Mouse (Mus musculus) hindbrain, embryonic 11.5 days (tissue): ENCODE measurements around the gene Shisa2. TPM values are rescaled to one million over a fixed set of nuclear protein-coding genes. Genes with fewer than 3 reads are reported as not detected.

Experiments
- ATAC-seq: fragments of 200-750 bp; cut with Nextera tagmentation; 2 replicates; pipeline ENCODE4 v1.8.0; 2017; ENCODE audit warnings: mild to moderate bottlenecking, moderate TSS enrichment, moderate library complexity; ENCODE audit not compliant: low FRiP score
- DNase-seq: peaks from one replicate; pipeline ENCODE4 v3.0.0-alpha.2; 2015; ENCODE audit warnings: low spot score
- H3K27ac ChIP-seq: fragments of 300-500 bp; sonication (generic); 2 replicates; pipeline ENCODE4 v1.5.1; 2014; ENCODE audit warnings: mild to moderate bottlenecking, low read depth, low read length
- H3K27me3 ChIP-seq: fragments of 300-500 bp; sonication (generic); 2 replicates; pipeline ENCODE4 v1.6.1; 2014; ENCODE audit warnings: mild to moderate bottlenecking, low read length, moderate library complexity, mixed read lengths; ENCODE audit not compliant: control insufficient read depth, insufficient read depth
- H3K36me3 ChIP-seq: fragments of 300-500 bp; sonication (generic); 2 replicates; pipeline ENCODE4 v1.6.1; 2014; ENCODE audit warnings: mild to moderate bottlenecking, low read length, moderate library complexity, mixed read lengths; ENCODE audit not compliant: control insufficient read depth, insufficient read depth
- H3K4me1 ChIP-seq: fragments of 300-500 bp; sonication (generic); replicated peaks from 2 replicates; pipeline ENCODE4 v1.6.1; 2014; ENCODE audit warnings: low read length, mixed read lengths; ENCODE audit not compliant: control insufficient read depth, insufficient read depth
- H3K4me2 ChIP-seq: fragments of 300-500 bp; sonication (generic); replicated peaks from 2 replicates; pipeline ENCODE4 v1.6.1; 2014; ENCODE audit warnings: mild to moderate bottlenecking, low read depth, low read length
- H3K4me3 ChIP-seq: fragments of 300-500 bp; sonication (generic); 2 replicates; pipeline ENCODE4 v1.5.1; 2014; ENCODE audit warnings: low read depth, low read length
- H3K9ac ChIP-seq: fragments of 300-500 bp; sonication (generic); 2 replicates; pipeline ENCODE4 v1.6.1; 2014; ENCODE audit warnings: low read depth, low read length
- H3K9me3 ChIP-seq: fragments of 300-500 bp; sonication (generic); 2 replicates; pipeline ENCODE4 v1.6.1; 2016; ENCODE audit warnings: low read length; ENCODE audit not compliant: control insufficient read depth
- WGBS: fragments of 180-500 bp; shearing (Covaris S2); extraction: QIAGEN DNeasy Blood & Tissue Kit; methylation state at CpG from one replicate; pipeline ENCODE4 v1.1.7; 2014; 5-methylcytosine and 5-hydroxymethylcytosine counted together
- polyA plus RNA-seq: library from polyadenylated mRNA; unstranded; fragments of >200 nt; fragmentation: Nextera tagmentation; extraction: Ambion mirVana; gene quantifications from 2 replicates; pipeline ENCODE4 v1.2.1, GENCODE M21; 2014

The Shisa2 gene
- polyA plus RNA-seq, 1 experiment from 2014 or later: 15.7 TPM

GRCm38 (mm10) chr14:59656591-59656990 is 31.5 kb downstream of the Shisa2 start:
- Histone ChIP-seq H3K9me3 (no peaks in the 10 kb centered on the region), H3K4me1 (no peaks in the 10 kb centered on the region), H3K9ac (no peak overlapping the region), H3K27ac (no peak overlapping the region), H3K27me3 (no peaks in the 10 kb centered on the region), H3K4me3 (no peak overlapping the region), H3K36me3 (no peaks in the 10 kb centered on the region), H3K4me2 (no peak overlapping the region)
- 79% methylated on average over 6 of the region's 6 CpGs for WGBS
- ATAC-seq (no peak), DNase-seq (no peak)

- H3K4me3 ChIP-seq: no peak overlapping the region
- WGBS: 94% methylated on average over 1 of the region's 1 CpGs
- no peaks in the 10 kb centered on the region for H3K36me3 ChIP-seq
- no peak overlapping the region for H3K9ac ChIP-seq
- no peak overlapping the region for H3K27ac ChIP-seq
- DNase-seq: no peak
- no peak overlapping the region for H3K4me2 ChIP-seq
- ATAC-seq: no peak
- H3K9me3 ChIP-seq: no peaks in the 10 kb centered on the region
- no peaks in the 10 kb centered on the region for H3K27me3 ChIP-seq
- H3K4me1 ChIP-seq: no peaks in the 10 kb centered on the region
Measured at GRCm38 (mm10) chr14:59657098-59657497, 32.0 kb downstream of the Shisa2 start.

GRCm38 (mm10) chr14:59672893-59673515 is 47.9 kb downstream of the Shisa2 start:
- no peaks in the 10 kb centered on the region for H3K9me3 ChIP-seq
- H3K27me3 ChIP-seq: no peaks in the 10 kb centered on the region
- H3K4me1 ChIP-seq: no peaks in the 10 kb centered on the region
- no peak overlapping the region for H3K4me3 ChIP-seq
- DNase-seq (no peak), ATAC-seq (no peak)
- H3K9ac ChIP-seq: no peak overlapping the region
- no peak overlapping the region for H3K4me2 ChIP-seq
- no peak overlapping the region for H3K27ac ChIP-seq
- H3K36me3 ChIP-seq: no peaks in the 10 kb centered on the region
- 86% methylated on average over 6 of the region's 6 CpGs for WGBS

- ATAC-seq: no peak
- Histone ChIP-seq H3K27ac (no peak overlapping the region), H3K27me3 (no peaks in the 10 kb centered on the region), H3K9ac (no peak overlapping the region), H3K4me2 (no peak overlapping the region), H3K4me3 (no peak overlapping the region), H3K4me1 (no peaks in the 10 kb centered on the region), H3K36me3 (no peaks in the 10 kb centered on the region), H3K9me3 (no peaks in the 10 kb centered on the region)
- WGBS: 49% methylated on average over 8 of the region's 8 CpGs
- no peak for DNase-seq
Measured at GRCm38 (mm10) chr14:59674556-59674955, 49.4 kb downstream of the Shisa2 start.

- no peaks in the 10 kb centered on the region for H3K27me3 ChIP-seq
- H3K9me3 ChIP-seq: no peaks in the 10 kb centered on the region
- no peak overlapping the region for H3K4me2 ChIP-seq
- no peak overlapping the region for H3K27ac ChIP-seq
- DNase-seq: no peak
- H3K36me3 ChIP-seq: no peaks in the 10 kb centered on the region
- no peak overlapping the region for H3K4me3 ChIP-seq
- no peaks in the 10 kb centered on the region for H3K4me1 ChIP-seq
- WGBS: 77% methylated on average over 4 of the region's 4 CpGs
- ATAC-seq: no peak
- H3K9ac ChIP-seq: no peak overlapping the region
Measured at GRCm38 (mm10) chr14:59675330-59675729, 50.2 kb downstream of the Shisa2 start.

GRCm38 (mm10) chr14:59677598-59678003 is 52.5 kb downstream of the Shisa2 start:
- Histone ChIP-seq H3K27me3 (no peaks in the 10 kb centered on the region), H3K36me3 (no peaks in the 10 kb centered on the region), H3K4me3 (no peak overlapping the region), H3K4me2 (no peak overlapping the region), H3K9me3 (no peaks in the 10 kb centered on the region), H3K9ac (no peak overlapping the region), H3K27ac (no peak overlapping the region), H3K4me1 (no peaks in the 10 kb centered on the region)
- 72% methylated on average over 7 of the region's 7 CpGs for WGBS
- no peak for DNase-seq
- no peak for ATAC-seq

Other genes starting within 250 kb of the Shisa2 start
- gene Phf11c, start 229.9 kb upstream of the Shisa2 start, polyA plus RNA-seq: 0.77 and 0.81 TPM in 2 replicates
- 9.8 and 10.6 TPM in 2 replicates for gene Setdb2, start 184.4 kb upstream of the Shisa2 start, polyA plus RNA-seq
- gene Cab39l, start 184.3 kb upstream of the Shisa2 start, polyA plus RNA-seq: 47.0 and 47.7 TPM in 2 replicates
- 31.0 and 33.3 TPM in 2 replicates for gene Cdadc1, start 27.3 kb upstream of the Shisa2 start, polyA plus RNA-seq